Mouse (Mus musculus): ENCODE data around the gene Tspan10. TPM values are rescaled to one million over a fixed set of nuclear protein-coding genes. Genes with fewer than 3 reads are reported as not detected.
"Not testable (repeated sequence)": the region's sequence is repeated elsewhere in the genome, so short reads cannot be mapped to it uniquely, and the experiment has no call there.

Tspan10 gene
- 1 to 10 TPM in 1 of 2 experiments, under 1 TPM in 1; 0.35 to 1.2 TPM for total RNA-seq (2021)

GRCm38 (mm10) chr11:120442344-120442743 is at the start of gene Tspan10:
Gene Tspan10, plus strand, starts transcription at chr11:120442644.
- no peak for DNase-seq
- intact Hi-C loops (cut with DNase I) = no loop called here

GRCm38 (mm10) chr11:120395661-120396060 is 46.8 kb upstream of the Tspan10 start:
- no peak for DNase-seq
- intact Hi-C loops (cut with DNase I) = no loop called here

GRCm38 (mm10) chr11:120397602-120398001 is 44.8 kb upstream of the Tspan10 start:
- no peak for DNase-seq
- intact Hi-C loops (cut with DNase I) = no loop called here

GRCm38 (mm10) chr11:120399319-120399718 is 43.1 kb upstream of the Tspan10 start:
- intact Hi-C loops (cut with DNase I) = no loop called here
- no peak for DNase-seq

- intact Hi-C loops (cut with DNase I) = no loop called here
- no peak for DNase-seq
These were observed 37.6 kb upstream of the Tspan10 start for GRCm38 (mm10) chr11:120404814-120405213.

- no peak for DNase-seq
- intact Hi-C loops (cut with DNase I) = no loop called here
These were observed 36.6 kb upstream of the Tspan10 start for GRCm38 (mm10) chr11:120405867-120406266.

- intact Hi-C loops (cut with DNase I) = no loop called here
- DNase-seq = no peak
These were observed 36.0 kb upstream of the Tspan10 start for GRCm38 (mm10) chr11:120406445-120406844.

GRCm38 (mm10) chr11:120413621-120414020 is 28.8 kb upstream of the Tspan10 start:
- DNase-seq; intact Hi-C loops (cut with DNase I): not testable (repeated sequence)

- no peak for DNase-seq
- intact Hi-C loops (cut with DNase I) = no loop called here
These were observed 24.6 kb upstream of the Tspan10 start for GRCm38 (mm10) chr11:120417852-120418251.

- intact Hi-C loops (cut with DNase I) = no loop called here
- DNase-seq = no peak
These were observed 23.9 kb upstream of the Tspan10 start for GRCm38 (mm10) chr11:120418592-120418991.

- DNase-seq = no peak
- intact Hi-C loops (cut with DNase I) = loop anchor here (2.0 kb wide), 2 partner anchors 70 to 312 kb away; no protein-coding TSS in a partner anchor
These were observed 19.5 kb upstream of the Tspan10 start for GRCm38 (mm10) chr11:120422651-120423568.

GRCm38 (mm10) chr11:120423569-120424295 is 18.7 kb upstream of the Tspan10 start:
- intact Hi-C loops (cut with DNase I) = loop anchor here (2.0 kb wide), 3 partner anchors 13 to 313 kb away; no protein-coding TSS in a partner anchor
- DNase-seq = peak; percentile 52 to 69

- no peak for DNase-seq
- intact Hi-C loops (cut with DNase I) = no loop called here
These were observed 15.7 kb upstream of the Tspan10 start for GRCm38 (mm10) chr11:120426727-120427126.

GRCm38 (mm10) chr11:120437152-120437856 is 5.1 kb upstream of the Tspan10 start, which contains the start of gene Nploc4:
Gene Nploc4, minus strand, starts transcription at chr11:120437708.
- DNase-seq = peak; percentile 91 to 93
- intact Hi-C loops (cut with DNase I) = loop anchor here (2.0 kb wide), 1 partner anchor 21 kb away; the partner anchor contains the start of genes Ccdc137 and Oxld1

- intact Hi-C loops (cut with DNase I) = loop anchor here (2.0 kb wide), 1 partner anchor 21 kb away; the partner anchor contains the start of genes Ccdc137 and Oxld1
- DNase-seq = no peak
These were observed 4.5 kb upstream of the Tspan10 start for GRCm38 (mm10) chr11:120437857-120438385.

GRCm38 (mm10) chr11:120442765-120443280 is 379 bp downstream of the Tspan10 start:
- DNase-seq = no peak
- intact Hi-C loops (cut with DNase I) = no loop called here

GRCm38 (mm10) chr11:120444106-120444505 is 1.7 kb downstream of the Tspan10 start:
- intact Hi-C loops (cut with DNase I) = no loop called here
- DNase-seq = no peak

- intact Hi-C loops (cut with DNase I) = no loop called here
- DNase-seq = no peak
These were observed 3.0 kb downstream of the Tspan10 start for GRCm38 (mm10) chr11:120445475-120445874.

- DNase-seq = no peak
- intact Hi-C loops (cut with DNase I) = no loop called here
These were observed 4.7 kb downstream of the Tspan10 start for GRCm38 (mm10) chr11:120447179-120447578.

GRCm38 (mm10) chr11:120452246-120452645 is 9.8 kb downstream of the Tspan10 start:
- no peak for DNase-seq
- intact Hi-C loops (cut with DNase I) = no loop called here

Measured in heart, postnatal 36 days (tissue).